In genomic region chr5:74974726-74975411, GRCm38 (mm10) we compare ENCODE assay signal across 8 mouse cellular contexts.
DNase-seq lines count a peak whose midpoint lies in the region; ATAC-seq and TF ChIP-seq lines count a peak whose summit lies in the region.

No protein-coding gene starts in this region.

- in situ Hi-C loops in Patski (cut with MboI; ENCODE audit: low pct_unique_long_range_greater_than_20kb) = no loop called here

- TF ChIP-seq CTCF in Patski (IDR thresholded peaks at IDR 0.05) = no peak

- no peaks in the 10 kb centered on the region for H3K9me3 ChIP-seq in forebrain, embryonic 14.5 days (replicated peaks; ENCODE audit: control insufficient read depth, low read length)
- H3K9me3 ChIP-seq in forebrain, embryonic 13.5 days (replicated peaks) = no peaks in the 10 kb centered on the region
- H3K9me3 ChIP-seq in liver, embryonic 15.5 days (replicated peaks) = no peaks in the 10 kb centered on the region

- no peak overlapping the region for H3K27ac ChIP-seq in forebrain, embryonic 14.5 days (ENCODE audit: low read depth, low read length)
- no peak overlapping the region for H3K27ac ChIP-seq in forebrain, embryonic 13.5 days
- H3K27ac ChIP-seq in liver, embryonic 15.5 days (replicated peaks) = peak overlapping the region; percentile 38

- POLR2A ChIA-PET in Patski (lab: Charles Lee) = interaction anchor here (0.6 to 0.7 kb wide), 2 partner anchors 181 to 517 kb away, joined by 3 read pairs; no protein-coding TSS in a partner anchor

- no peak overlapping the region for H3K4me3 ChIP-seq in forebrain, embryonic 14.5 days (ENCODE audit: low read depth, low read length)
- no peak overlapping the region for H3K4me3 ChIP-seq in forebrain, embryonic 13.5 days
- no peak overlapping the region for H3K4me3 ChIP-seq in liver, embryonic 15.5 days (replicated peaks)

- CTCF ChIA-PET in Patski (lab: Charles Lee) = interaction anchor here (0.6 to 2.5 kb wide), 7 partner anchors 9 to 333 kb away, joined by 3 to 11 read pairs (median 5); no protein-coding TSS in a partner anchor

- no peaks in the 10 kb centered on the region for H3K36me3 ChIP-seq in forebrain, embryonic 14.5 days (ENCODE audit: control insufficient read depth, insufficient read depth, low read length)
- no peaks in the 10 kb centered on the region for H3K36me3 ChIP-seq in forebrain, embryonic 13.5 days (ENCODE audit: poor library complexity, severe bottlenecking)
- no peaks in the 10 kb centered on the region for H3K36me3 ChIP-seq in liver, embryonic 15.5 days (replicated peaks)

- DNase-seq in forebrain, embryonic 14.5 days (ENCODE audit: low spot score) = peak; percentile 33
- DNase-seq in Patski (ENCODE audit: low read depth, low spot score) = peak; percentile 73
- DNase-seq in gastrocnemius, postnatal 10 days = peak; percentile 84
- peak; percentile 77 for DNase-seq in kidney, adult 11 months
- peak; percentile 37 to 66 for DNase-seq in spleen, postnatal 4 days (ENCODE audit: low spot score in 2 of 2)
- no peak for DNase-seq in thymus, postnatal 25 days

- H3K4me1 ChIP-seq in forebrain, embryonic 14.5 days (ENCODE audit: control insufficient read depth, insufficient read depth, low read length) = peaks cover 3% of the 10 kb centered on the region
- H3K4me1 ChIP-seq in forebrain, embryonic 13.5 days = peaks cover 13% of the 10 kb centered on the region
- H3K4me1 ChIP-seq in liver, embryonic 15.5 days (replicated peaks) = peaks cover 13% of the 10 kb centered on the region; the same call in 1 of the 2 replicates

- no peak overlapping the region for H3K9ac ChIP-seq in forebrain, embryonic 14.5 days (ENCODE audit: low read length)
- no peak overlapping the region; the same call in 1 of the 2 replicates for H3K9ac ChIP-seq in forebrain, embryonic 13.5 days
- no peak overlapping the region for H3K9ac ChIP-seq in liver, embryonic 15.5 days

- 61% methylated on average over 12 of the region's 12 CpGs for WGBS in forebrain, embryonic 14.5 days
- 52% methylated on average over 12 of the region's 12 CpGs for WGBS in forebrain, embryonic 13.5 days
- WGBS in liver, embryonic 15.5 days (ENCODE audit: insufficient replicate concordance) = 53% methylated on average over 12 of the region's 12 CpGs

- no peak overlapping the region for H3K4me2 ChIP-seq in forebrain, embryonic 14.5 days (ENCODE audit: low read length)
- no peak overlapping the region for H3K4me2 ChIP-seq in forebrain, embryonic 13.5 days
- no peak overlapping the region for H3K4me2 ChIP-seq in liver, embryonic 15.5 days

- ATAC-seq in forebrain, embryonic 14.5 days = no peak; the same call in 1 of the 2 replicates
- ATAC-seq in forebrain, embryonic 13.5 days = no peak
- peak; percentile 75 for ATAC-seq in Patski
- ATAC-seq in liver, embryonic 15.5 days (ENCODE audit: insufficient read depth) = peak; percentile 49; the same call in 1 of the 2 replicates

- H3K27me3 ChIP-seq in forebrain, embryonic 14.5 days (replicated peaks; ENCODE audit: control insufficient read depth, insufficient read depth, low read length) = peaks cover 16% of the 10 kb centered on the region
- peaks cover 74% of the 10 kb centered on the region for H3K27me3 ChIP-seq in forebrain, embryonic 13.5 days
- H3K27me3 ChIP-seq in Patski = no peaks in the 10 kb centered on the region
- H3K27me3 ChIP-seq in liver, embryonic 15.5 days = no peaks in the 10 kb centered on the region

Comparison
In these comparisons a context has a peak if more than half of its experiments do, and no peak if none do; other contexts are left out.
1. ATAC-seq: peak in Patski (single experiment) and liver, embryonic 15.5 days (single experiment); none in forebrain, embryonic 14.5 days (single experiment) and forebrain, embryonic 13.5 days (single experiment).